ENCODE assay signal across 23 mouse cellular contexts in the genomic region with DNA sequence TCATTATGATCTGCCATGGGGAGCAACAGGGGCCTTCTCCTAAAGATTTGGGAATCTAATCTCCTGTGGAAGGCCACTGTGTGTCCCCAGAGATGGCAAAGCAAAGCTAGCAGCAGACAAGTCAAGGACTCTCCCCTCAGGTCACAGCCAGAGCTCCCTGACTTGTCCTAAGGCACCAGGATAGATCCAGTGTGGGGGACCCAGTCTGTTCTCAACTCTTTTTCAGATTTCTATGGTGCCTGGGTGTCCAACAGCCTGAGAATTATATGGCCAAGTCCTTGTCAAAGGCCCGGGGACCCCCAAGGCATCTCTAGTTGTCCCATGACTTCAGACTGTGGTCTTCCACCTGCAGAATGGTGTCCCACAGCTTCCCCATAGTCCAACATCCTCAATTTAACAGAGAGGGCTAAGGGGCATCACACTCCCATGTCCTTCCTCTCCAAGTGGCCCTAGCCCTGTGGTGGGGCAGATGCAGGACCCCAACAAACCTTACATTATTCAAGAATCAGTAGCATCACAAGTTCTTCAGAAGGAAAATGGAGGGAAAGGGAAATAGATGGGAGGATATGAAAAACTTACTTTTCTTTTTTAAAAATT. TPM values are rescaled to one million over a fixed set of nuclear protein-coding genes. Genes with fewer than 3 reads are reported as not detected.
DNase-seq lines count a peak whose midpoint lies in the region; ATAC-seq and TF ChIP-seq lines count a peak whose summit lies in the region.
"Had no signal": no experiment of that assay in that cellular context is flagged by ENCODE, and none has a peak within 500 bp of the region (broad histone marks: within the 10 kb centered on the region; RNA-seq: fewer than 3 reads in every experiment).

No protein-coding gene starts in this region.

- TF ChIP-seq CTCF in lung, postnatal 0 days (IDR thresholded peaks at IDR 0.05) = no peak

- 53% methylated on average over 1 of the region's 1 CpGs for WGBS in heart, embryonic 13.5 days
- WGBS in lung, embryonic 15.5 days = 73% methylated on average over 1 of the region's 1 CpGs
- 79% methylated on average over 1 of the region's 1 CpGs for WGBS in lung, postnatal 0 days

- no peak for TF ChIP-seq EP300 in lung, postnatal 0 days (IDR thresholded peaks at IDR 0.05)

- 0 out of 2 replicates have a peak, but pooled peaks cover 13% of the 10 kb centered on the region for H3K9me3 ChIP-seq in heart, embryonic 13.5 days
- no peaks in the 10 kb centered on the region for H3K9me3 ChIP-seq in lung, embryonic 15.5 days
- H3K9me3 ChIP-seq in lung, postnatal 0 days (ENCODE audit: low read length) = 0 out of 2 replicates have a peak, but pooled peaks cover 4% of the 10 kb centered on the region
- H3K9me3 ChIP-seq: midbrain, embryonic 15.5 days had no signal

- peak; percentile 31; the same call in 1 of the 2 replicates for ATAC-seq in heart, embryonic 13.5 days (ENCODE audit: extremely low read depth, insufficient number of reproducible peaks, low FRiP score, low TSS enrichment)
- peak; percentile 52; the same call in 1 of the 2 replicates for ATAC-seq in lung, embryonic 15.5 days (ENCODE audit: borderline replicate concordance, extremely low read depth, low FRiP score, low TSS enrichment)
- ATAC-seq in lung, postnatal 0 days = no peak
- ATAC-seq in granulocyte monocyte progenitor cell, adult 5-6 weeks (replicated peaks; ENCODE audit: poor library complexity, severe bottlenecking) = peak; percentile 51
- peak; percentile 53; the same call in 1 of the 2 replicates for ATAC-seq in monocyte, adult 5-6 weeks (replicated peaks; ENCODE audit: insufficient number of reproducible peaks, low FRiP score, low TSS enrichment, poor library complexity, severe bottlenecking)
- ATAC-seq: hindbrain, postnatal 0 days; midbrain, embryonic 15.5 days had no signal

- DNase-seq in heart, postnatal 25 days (ENCODE audit: low spot score) = no peak
- no peak for DNase-seq in lung, postnatal 0 days (ENCODE audit: low spot score)
- DNase-seq in urinary bladder, postnatal 14 days (ENCODE audit: low spot score) = no peak
- DNase-seq: cerebellum, adult 2 months; gastrocnemius, postnatal 10 days; kidney, adult 2 months; layer of hippocampus, postnatal 36 days; thymus, postnatal 4 days had no signal

- H3K27me3 ChIP-seq in heart, embryonic 13.5 days (replicated peaks) = no peaks in the 10 kb centered on the region
- no peaks in the 10 kb centered on the region for H3K27me3 ChIP-seq in lung, embryonic 15.5 days
- no peaks in the 10 kb centered on the region for H3K27me3 ChIP-seq in lung, postnatal 0 days (replicated peaks; ENCODE audit: insufficient read depth, low read length)
- H3K27me3 ChIP-seq: heart, embryonic 15.5 days; limb, embryonic 13.5 days; midbrain, embryonic 15.5 days; neural tube, embryonic 13.5 days had no signal

- no peak overlapping the region for H3K27ac ChIP-seq in heart, embryonic 13.5 days (replicated peaks)
- no peak overlapping the region for H3K27ac ChIP-seq in lung, embryonic 15.5 days
- no peak overlapping the region for H3K27ac ChIP-seq in lung, postnatal 0 days (ENCODE audit: low read length)
- H3K27ac ChIP-seq: heart, embryonic 15.5 days; hindbrain, postnatal 0 days; limb, embryonic 13.5 days; midbrain, embryonic 15.5 days; neural tube, embryonic 13.5 days had no signal

- no peaks in the 10 kb centered on the region for H3K4me1 ChIP-seq in heart, embryonic 13.5 days
- H3K4me1 ChIP-seq in lung, embryonic 15.5 days = no peaks in the 10 kb centered on the region
- H3K4me1 ChIP-seq in lung, postnatal 0 days (ENCODE audit: insufficient read depth, low read depth, low read length) = no peaks in the 10 kb centered on the region
- H3K4me1 ChIP-seq: heart, embryonic 15.5 days; limb, embryonic 13.5 days; midbrain, embryonic 15.5 days; neural tube, embryonic 13.5 days had no signal

- H3K36me3 ChIP-seq in heart, embryonic 13.5 days = no peaks in the 10 kb centered on the region
- H3K36me3 ChIP-seq in lung, embryonic 15.5 days = no peaks in the 10 kb centered on the region
- H3K36me3 ChIP-seq in lung, postnatal 0 days (ENCODE audit: insufficient read depth, low read length) = no peaks in the 10 kb centered on the region
- H3K36me3 ChIP-seq: heart, embryonic 15.5 days; limb, embryonic 13.5 days; midbrain, embryonic 15.5 days; neural tube, embryonic 13.5 days had no signal

- no peak overlapping the region for H3K4me2 ChIP-seq in heart, embryonic 13.5 days
- no peak overlapping the region for H3K4me2 ChIP-seq in lung, embryonic 15.5 days
- no peak overlapping the region for H3K4me2 ChIP-seq in lung, postnatal 0 days (replicated peaks; ENCODE audit: low read depth, low read length)
- H3K4me2 ChIP-seq: heart, embryonic 15.5 days; limb, embryonic 13.5 days; midbrain, embryonic 15.5 days; neural tube, embryonic 13.5 days had no signal

- intact Hi-C loops in heart, postnatal 25 days (cut with DNase I) = no loop called here

- H3K9ac ChIP-seq in heart, embryonic 13.5 days = no peak overlapping the region
- H3K9ac ChIP-seq in lung, embryonic 15.5 days = no peak overlapping the region
- no peak overlapping the region for H3K9ac ChIP-seq in lung, postnatal 0 days (replicated peaks; ENCODE audit: low read depth)
- H3K9ac ChIP-seq: heart, embryonic 15.5 days; limb, embryonic 13.5 days; midbrain, embryonic 15.5 days; neural tube, embryonic 13.5 days had no signal

- H3K4me3 ChIP-seq in heart, embryonic 13.5 days = no peak overlapping the region
- H3K4me3 ChIP-seq in lung, embryonic 15.5 days = no peak overlapping the region
- no peak overlapping the region for H3K4me3 ChIP-seq in lung, postnatal 0 days (ENCODE audit: low read depth, low read length)
- H3K4me3 ChIP-seq: heart, embryonic 15.5 days; limb, embryonic 13.5 days; midbrain, embryonic 15.5 days; neural tube, embryonic 13.5 days had no signal

RNA-seq across cellular contexts. Expression of a gene that starts 3.9 kb away (rescaled TPM):
- polyA plus RNA-seq in heart, embryonic 13.5 days (2015; fragmentation: Nextera tagmentation; extraction: Ambion mirVana) = not detected in 2 replicates
- under 1 TPM in 1 of 2 experiments, not detected in 1; 0.22 TPM for total RNA-seq in heart, postnatal 25 days (2021)
- 0.16 TPM in 1 of 2 replicates, not detected in the other for polyA plus RNA-seq in lung, embryonic 15.5 days (2015; fragmentation: Nextera tagmentation; extraction: Ambion mirVana)
- 19.2 and 19.4 TPM in 2 replicates for polyA plus RNA-seq in lung, postnatal 0 days (2015; fragmentation: Nextera tagmentation; extraction: Ambion mirVana)
- 0.41 and 51.7 TPM in 2 replicates for total RNA-seq in granulocyte monocyte progenitor cell, adult 5-6 weeks (2014; fragmentation: Nextera tagmentation)
- total RNA-seq in granulocyte monocyte progenitor cell, adult 5-6 weeks (2017) = 63.3 and 79.3 TPM in 2 replicates
- total RNA-seq in monocyte, adult 5-6 weeks (2017) = 20.3 to 46.6 TPM (median 38.3 TPM) in 3 replicates
- total RNA-seq: ES-E14; hindbrain, postnatal 0 days; layer of hippocampus, postnatal 36 days had no signal
- polyA plus RNA-seq: neural tube, embryonic 13.5 days had no signal

RNA-seq across cellular contexts. Expression of a gene that starts 48.1 kb away (rescaled TPM):
- polyA plus RNA-seq in heart, embryonic 13.5 days (2015; fragmentation: Nextera tagmentation; extraction: Ambion mirVana) = not detected in 2 replicates
- total RNA-seq in heart, postnatal 25 days (2021) = not detected
- 0.19 TPM in 1 of 2 replicates, not detected in the other for polyA plus RNA-seq in lung, embryonic 15.5 days (2015; fragmentation: Nextera tagmentation; extraction: Ambion mirVana)
- not detected in 2 replicates for polyA plus RNA-seq in lung, postnatal 0 days (2015; fragmentation: Nextera tagmentation; extraction: Ambion mirVana)
- total RNA-seq in granulocyte monocyte progenitor cell, adult 5-6 weeks (2014; fragmentation: Nextera tagmentation) = not detected in 2 replicates
- total RNA-seq in granulocyte monocyte progenitor cell, adult 5-6 weeks (2017) = not detected in 2 replicates
- total RNA-seq in monocyte, adult 5-6 weeks (2017) = not detected in 3 replicates
- total RNA-seq: adrenal gland, adult 18-20 months; common myeloid progenitor, adult 5-6 weeks; ES-E14; gastrocnemius, postnatal 10 days; hindbrain, postnatal 0 days; layer of hippocampus, postnatal 36 days had no signal
- polyA plus RNA-seq: brain, embryonic 14.5 days; cerebellum, adult 2 months; embryonic facial prominence, embryonic 14.5 days; heart, embryonic 15.5 days; limb, embryonic 13.5 days; midbrain, embryonic 15.5 days; neural tube, embryonic 13.5 days; testis, adult 2 months had no signal

RNA-seq across cellular contexts. Expression of a gene that starts 58.2 kb away (rescaled TPM):
- 0.11 and 0.31 TPM in 2 replicates for polyA plus RNA-seq in heart, embryonic 13.5 days (2015; fragmentation: Nextera tagmentation; extraction: Ambion mirVana)
- not detected for total RNA-seq in heart, postnatal 25 days (2021)
- 0.30 and 0.42 TPM in 2 replicates for polyA plus RNA-seq in lung, embryonic 15.5 days (2015; fragmentation: Nextera tagmentation; extraction: Ambion mirVana)
- 47.1 and 69.6 TPM in 2 replicates for polyA plus RNA-seq in lung, postnatal 0 days (2015; fragmentation: Nextera tagmentation; extraction: Ambion mirVana)
- not detected in 2 replicates for total RNA-seq in granulocyte monocyte progenitor cell, adult 5-6 weeks (2014; fragmentation: Nextera tagmentation)
- total RNA-seq in granulocyte monocyte progenitor cell, adult 5-6 weeks (2017) = 0.39 TPM in 1 of 2 replicates, not detected in the other
- total RNA-seq in monocyte, adult 5-6 weeks (2017) = not detected in 3 replicates
- total RNA-seq: adrenal gland, adult 18-20 months; common myeloid progenitor, adult 5-6 weeks; ES-E14; gastrocnemius, postnatal 10 days had no signal
- polyA plus RNA-seq: limb, embryonic 13.5 days had no signal
